Mouse (Mus musculus) layer of hippocampus, postnatal 10 days (tissue): ENCODE measurements around the gene Npc1l1. TPM values are rescaled to one million over a fixed set of nuclear protein-coding genes. Genes with fewer than 3 reads are reported as not detected.
"Not testable (repeated sequence)": the region's sequence is repeated elsewhere in the genome, so short reads cannot be mapped to it uniquely, and the experiment has no call there.

ENCODE experiments used
- DNase-seq, 2 experiments: peaks; one replicate each; pipeline ENCODE4 v3.0.0; 2021; ENCODE audit warnings: low spot score in 2 of 2
- long read RNA-seq: library from polyadenylated mRNA; stranded (forward); transcript quantifications from one replicate; pipeline ENCODE4 v2.0.0, GENCODE M21; 2023
- total RNA-seq, 2 experiments: library from RNA; stranded (reverse); gene quantifications; 2 replicates each; pipeline ENCODE4 v1.2.3; 2021

The Npc1l1 gene
- under 1 TPM; 0.13 to 0.25 TPM for total RNA-seq
- long read RNA-seq: 0 reads

- no peak for DNase-seq
Observed at GRCm38 (mm10) chr11:6230012-6230411, at the start of gene Npc1l1. Npc1l1 (minus strand) TSS chr11:6230143.

GRCm38 (mm10) chr11:6276466-6276865 is 46.5 kb upstream of the Npc1l1 start:
- no peak for DNase-seq

DNA sequence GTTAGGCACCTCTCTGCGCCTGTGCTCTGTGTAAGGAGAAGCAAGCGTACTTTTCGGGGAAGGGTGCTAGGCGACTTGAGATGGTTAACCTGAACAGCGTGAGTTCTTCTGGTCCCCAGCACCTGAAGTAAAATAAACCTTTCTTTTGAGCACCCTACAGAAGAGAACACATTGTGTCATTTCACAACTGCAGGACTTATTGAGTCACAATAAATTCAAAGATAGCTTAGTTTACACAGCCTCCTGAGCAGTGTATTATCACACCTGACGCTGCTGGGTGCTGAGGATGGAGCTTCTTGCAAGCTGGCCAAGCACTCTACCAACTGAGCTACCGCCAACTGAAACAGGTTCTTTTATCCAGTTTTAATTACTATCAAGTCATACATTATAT is 45.1 kb upstream of the Npc1l1 start:
- no peak for DNase-seq

DNA sequence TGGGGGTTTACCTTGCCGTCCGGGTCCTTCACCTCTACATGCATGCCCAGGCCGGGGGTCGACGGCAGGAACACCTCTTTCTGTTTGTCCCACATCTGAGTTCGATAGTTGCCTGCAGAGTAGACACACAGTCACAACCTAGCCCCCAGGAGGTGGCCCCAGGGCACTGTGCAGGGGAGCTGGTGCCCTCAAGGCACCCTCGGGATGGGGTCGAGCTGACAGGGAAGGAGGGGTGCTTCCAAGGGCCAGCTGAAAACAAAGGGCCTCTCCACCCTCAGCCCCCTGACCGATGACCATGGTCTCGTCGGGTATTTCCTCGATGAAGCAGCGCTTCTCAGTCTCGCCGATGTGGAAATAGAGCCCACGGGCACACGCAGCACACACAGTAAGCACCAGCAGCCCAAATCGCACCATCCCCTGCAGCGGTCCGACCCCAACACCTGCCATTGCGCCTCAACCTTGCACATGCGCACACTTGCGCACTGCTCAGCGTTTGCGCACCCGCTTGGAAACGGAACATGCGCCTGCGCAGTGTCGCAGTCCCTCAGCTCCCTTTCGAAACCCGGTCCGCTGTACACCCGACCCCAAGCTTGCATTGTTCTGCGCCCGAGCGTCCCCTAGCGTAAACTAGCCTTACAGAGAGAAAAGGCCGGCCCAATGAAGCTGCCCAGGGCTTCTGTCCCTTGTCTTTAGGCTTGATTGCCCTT is 44.6 kb upstream of the Npc1l1 start, which contains the start of gene Tmed4:
TSS of gene Tmed4 (minus strand) at position 484 of the 707 bp plus-strand sequence.
- peak; percentile 98 to 99 for DNase-seq

- no peak for DNase-seq
Observed at GRCm38 (mm10) chr11:6273607-6274006, 43.7 kb upstream of the Npc1l1 start.

DNA sequence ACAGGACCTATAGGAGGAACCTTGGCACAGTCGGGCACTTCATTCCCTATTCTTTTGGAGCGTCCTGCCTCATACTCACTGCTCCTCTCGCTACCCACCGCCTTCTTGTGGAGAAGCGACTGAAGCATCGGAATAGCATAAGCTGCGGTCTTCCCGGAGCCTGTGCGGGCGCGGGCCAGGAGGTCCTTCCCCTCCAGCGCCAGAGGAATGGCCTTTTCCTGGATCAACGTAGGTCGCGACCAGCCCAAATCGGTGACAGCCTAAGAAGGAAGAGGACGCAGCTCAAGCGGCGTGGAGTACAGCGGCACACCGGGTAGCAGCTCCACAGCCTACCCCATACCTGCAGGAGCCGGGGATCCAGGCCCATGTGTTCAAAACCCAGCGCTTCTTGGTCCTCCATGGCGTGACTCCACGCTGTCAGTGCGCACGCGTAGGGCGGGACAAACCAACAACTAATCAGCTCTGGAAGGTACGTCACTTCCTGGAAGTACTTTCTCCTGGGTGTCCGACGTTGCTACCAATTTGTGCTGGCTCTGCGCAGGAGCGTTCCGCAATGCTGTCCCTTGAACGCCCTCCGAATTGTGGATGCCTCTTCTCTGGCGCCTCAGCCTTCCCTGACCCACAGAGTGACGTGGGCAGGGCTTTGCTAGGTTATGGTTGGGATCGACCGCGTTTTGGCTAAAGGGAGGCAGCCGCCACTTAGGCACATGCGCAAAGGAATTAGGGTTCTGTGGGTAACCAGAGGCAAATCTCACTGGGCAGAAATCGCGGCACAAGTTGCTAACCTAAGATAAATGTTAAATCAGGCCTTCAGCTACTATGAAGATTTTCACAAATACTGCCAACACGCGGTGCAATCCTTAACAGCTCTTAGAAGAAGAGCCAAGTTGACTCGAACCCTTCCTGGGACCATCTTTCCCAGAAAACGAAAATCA is 37.6 kb upstream of the Npc1l1 start, which contains the start of gene Ddx56:
TSS of gene Ddx56 (minus strand) at position 453 of the 935 bp plus-strand sequence.
- DNase-seq: peak; percentile 89 to 91

GRCm38 (mm10) chr11:6266621-6267020 is 36.7 kb upstream of the Npc1l1 start:
- DNase-seq: no peak

DNA sequence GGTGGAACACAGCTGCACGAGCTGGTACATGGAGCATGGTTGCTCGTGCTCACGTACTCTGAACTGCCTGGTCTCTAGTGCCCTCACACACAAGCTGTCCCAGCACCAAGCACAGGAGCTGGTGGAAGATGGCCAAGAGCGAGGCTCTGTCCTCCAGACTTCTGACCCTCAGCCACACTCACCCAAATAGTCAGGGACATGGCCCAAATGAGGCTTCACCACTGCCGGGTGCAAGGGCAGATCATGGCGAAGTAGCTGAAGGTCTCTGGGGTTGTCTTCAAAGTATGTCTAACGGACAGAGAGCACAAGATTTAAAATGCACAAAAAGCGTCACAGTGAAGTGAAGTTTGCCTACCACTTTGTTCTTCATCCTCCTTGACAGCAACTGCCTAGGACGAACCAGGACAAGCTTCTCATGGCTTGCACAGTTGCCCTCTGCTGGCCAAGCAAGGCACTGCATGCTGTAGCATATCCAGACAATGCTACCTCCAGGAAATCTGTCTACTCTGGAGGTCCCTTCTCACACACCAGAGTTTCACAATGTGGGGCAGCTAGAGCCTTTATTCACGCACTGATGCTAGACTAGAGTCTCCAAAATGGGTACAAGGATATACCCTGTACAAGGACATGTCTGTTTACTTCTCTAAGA is 31.6 kb upstream of the Npc1l1 start:
- peak; percentile 80 to 83 for DNase-seq

GRCm38 (mm10) chr11:6259413-6259812 is 29.5 kb upstream of the Npc1l1 start:
- DNase-seq: no peak

GRCm38 (mm10) chr11:6256490-6257072 is 26.6 kb upstream of the Npc1l1 start:
- no peak for DNase-seq

GRCm38 (mm10) chr11:6254602-6255001 is 24.7 kb upstream of the Npc1l1 start:
- not testable (repeated sequence) for DNase-seq

DNA sequence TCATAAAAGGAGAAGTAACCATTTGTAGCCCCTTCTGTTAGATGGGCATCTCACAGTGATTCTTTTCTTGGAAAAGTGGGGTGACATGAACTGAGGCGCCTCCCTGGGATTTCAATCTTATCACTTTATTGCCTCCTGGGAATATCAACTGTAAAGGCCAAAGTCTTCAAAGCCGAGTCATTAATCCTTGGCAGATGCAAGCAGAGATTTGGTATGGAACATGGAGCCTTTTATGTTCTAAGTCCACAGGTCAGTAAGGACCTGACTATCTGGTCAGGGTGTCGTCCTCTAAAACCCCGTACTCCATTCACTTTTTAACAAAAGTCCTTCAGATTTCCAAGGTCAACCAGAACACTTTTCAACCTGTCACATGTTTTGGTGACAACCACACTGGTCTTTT is 22.9 kb upstream of the Npc1l1 start:
- DNase-seq: no peak

- no peak for DNase-seq
Observed at GRCm38 (mm10) chr11:6252248-6252647, 22.3 kb upstream of the Npc1l1 start.

- no peak for DNase-seq
Observed at GRCm38 (mm10) chr11:6244707-6245106, 14.8 kb upstream of the Npc1l1 start.

DNA sequence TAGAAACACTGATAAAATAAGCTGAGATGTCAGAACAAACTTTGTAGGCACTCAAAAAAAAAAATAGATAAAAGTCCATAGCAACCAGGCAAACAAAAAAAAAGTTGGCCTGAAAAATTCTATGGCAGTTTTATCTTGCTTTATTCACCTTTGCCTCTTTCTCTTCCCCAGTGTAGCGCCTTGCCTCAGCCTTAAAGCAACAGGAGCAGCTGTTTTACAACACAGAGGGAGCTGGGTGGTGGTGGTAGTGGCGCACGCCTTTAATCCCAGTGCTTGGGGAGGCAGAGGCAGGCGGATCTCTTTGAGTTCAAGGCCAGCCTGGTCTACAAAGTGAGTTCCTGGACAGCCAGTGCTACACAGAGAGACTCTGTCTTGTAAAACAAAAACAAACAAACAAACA is 3.1 kb upstream of the Npc1l1 start:
- DNase-seq: no peak

- DNase-seq: no peak
Observed at GRCm38 (mm10) chr11:6224541-6225229, 5.3 kb downstream of the Npc1l1 start.

DNA sequence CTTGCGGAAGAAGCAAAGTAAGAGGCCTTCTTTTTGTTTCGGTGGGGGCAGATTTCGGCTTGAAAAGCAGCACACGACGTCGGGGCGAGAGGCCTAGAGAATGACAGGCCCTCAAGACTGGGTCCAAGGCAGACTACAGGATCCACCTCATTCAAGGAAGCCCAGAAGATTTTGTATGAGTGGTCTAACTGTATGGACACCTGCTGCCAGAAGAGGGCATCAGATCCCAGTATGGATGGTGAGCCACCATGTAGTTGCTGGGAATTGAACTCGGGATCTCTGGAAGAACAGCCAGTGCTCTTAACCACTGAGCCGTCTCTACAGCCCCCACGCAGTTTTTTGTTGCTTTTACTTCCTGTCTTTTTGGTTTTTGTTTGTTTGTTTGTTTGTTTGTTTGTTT is 7.8 kb downstream of the Npc1l1 start:
- no peak for DNase-seq

- DNase-seq: no peak
Observed at GRCm38 (mm10) chr11:6219967-6220366, 10.0 kb downstream of the Npc1l1 start.

DNA sequence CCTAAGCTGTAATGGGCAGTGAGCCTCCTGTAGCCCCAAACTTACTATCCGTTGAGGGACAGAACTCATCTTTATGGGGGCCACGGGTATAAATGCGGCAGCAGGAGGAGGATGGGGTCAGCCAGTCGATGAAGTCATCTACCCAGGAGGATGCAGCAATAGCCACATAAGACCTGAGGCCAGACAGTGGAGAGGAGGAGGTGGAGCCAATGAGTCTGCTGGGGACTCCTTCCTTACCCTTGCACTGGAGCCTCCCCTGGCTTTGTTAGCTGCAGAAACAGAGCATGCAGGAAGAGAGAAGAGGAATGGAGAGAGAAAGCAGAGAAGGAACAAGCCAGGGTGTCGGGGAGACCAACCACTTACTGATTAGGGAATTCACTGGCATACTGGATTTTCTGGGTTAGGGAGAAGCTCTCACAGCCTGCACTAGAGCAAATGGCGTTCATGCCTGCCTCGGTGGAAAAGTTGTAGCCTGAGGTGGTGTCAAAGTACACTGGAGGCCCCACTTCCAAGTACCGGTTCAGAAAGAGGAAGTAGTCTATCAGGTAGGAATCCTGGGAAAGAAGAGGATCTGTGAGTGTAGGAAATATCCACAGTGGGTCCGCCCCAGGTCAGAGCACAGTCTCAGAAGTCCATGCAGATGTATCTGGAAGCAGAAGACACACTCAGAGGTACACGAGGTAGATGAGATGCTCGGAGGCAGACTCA is 11.6 kb downstream of the Npc1l1 start:
- no peak for DNase-seq

DNA sequence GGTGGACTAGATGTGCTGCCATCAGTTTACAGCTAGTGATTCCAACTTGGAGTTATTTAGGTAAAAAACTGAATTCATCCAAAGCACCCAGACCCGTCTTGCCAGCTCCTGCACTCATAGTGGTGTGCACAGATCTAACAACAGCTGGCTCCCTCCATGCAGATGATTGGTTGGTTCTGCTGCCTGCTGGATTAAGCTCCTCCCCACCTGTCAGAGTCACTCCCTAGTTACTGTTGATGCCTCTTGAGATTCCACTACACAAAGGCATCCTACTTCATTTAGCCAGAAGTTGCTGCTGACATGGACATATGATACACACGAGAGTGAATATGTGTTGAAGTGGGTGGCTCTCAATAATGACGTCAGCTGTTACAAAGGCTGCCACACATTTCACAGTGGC is 13.1 kb downstream of the Npc1l1 start:
- DNase-seq: no peak
